Mouse (Mus musculus): Measurements from ENCODE around the gene Tsc22d3.
"Not testable (repeated sequence)": the region's sequence is repeated elsewhere in the genome, so short reads cannot be mapped to it uniquely, and the experiment has no call there.

Tsc22d3 gene

DNA sequence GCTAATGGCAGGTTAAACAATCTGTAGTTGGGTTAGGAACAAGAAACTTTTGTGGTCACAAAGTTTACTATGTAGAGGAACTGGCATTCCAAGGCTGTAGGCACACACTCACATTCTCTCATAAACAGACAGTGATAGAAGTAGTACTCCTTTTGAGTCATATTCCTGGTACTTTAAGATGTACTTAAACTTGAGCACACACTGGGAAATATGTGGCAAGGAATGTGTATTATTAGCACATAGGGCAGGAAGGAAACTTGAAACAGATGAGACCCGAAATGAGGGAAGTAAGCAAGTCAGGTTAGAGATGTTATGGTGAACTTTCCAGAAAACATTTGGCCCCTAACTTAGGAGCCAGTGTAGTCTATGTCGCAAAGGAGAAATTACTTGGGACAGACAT lies 34.7 kb downstream of the Tsc22d3 start:
- no peak for DNase-seq (ENCODE audit: low read depth, low spot score)

GRCm38 (mm10) chrX:140565212-140565611 lies 35.2 kb downstream of the Tsc22d3 start:
- no peak for DNase-seq (ENCODE audit: low read depth, low spot score)

- no peak for DNase-seq (ENCODE audit: low read depth, low spot score)
Observed at GRCm38 (mm10) chrX:140564777-140565176, 35.7 kb downstream of the Tsc22d3 start.

DNA sequence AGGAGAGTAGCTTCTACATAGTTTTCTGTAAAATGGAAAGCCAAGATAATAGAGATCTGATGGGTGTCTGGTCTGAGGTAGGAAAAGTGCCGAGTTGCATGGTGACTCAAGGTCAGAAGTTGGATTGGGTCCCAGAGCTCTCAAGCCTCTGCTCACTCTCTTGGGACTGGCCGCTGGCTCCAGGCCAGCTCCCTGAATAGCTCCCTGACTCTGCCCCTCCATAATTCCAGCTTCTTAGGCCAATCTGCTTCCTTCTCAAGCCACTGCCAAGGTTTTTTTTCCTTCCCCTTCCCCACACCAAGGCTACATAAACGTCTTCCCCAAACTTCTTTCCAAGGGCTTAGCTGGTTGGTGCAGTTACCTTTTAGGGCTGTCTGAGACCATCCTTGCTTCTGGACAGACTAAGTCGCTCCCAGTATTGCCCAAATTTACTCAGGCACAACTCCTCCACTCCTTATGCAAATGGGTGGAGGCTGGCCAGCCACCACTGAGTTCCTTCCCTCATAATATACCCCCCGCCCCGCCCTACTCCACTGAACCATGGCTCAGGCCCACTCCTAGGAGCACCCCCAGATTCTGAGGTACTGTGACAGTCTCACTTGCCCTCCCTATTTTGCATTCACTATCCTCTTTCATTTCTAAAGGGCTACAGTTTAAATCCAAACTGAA lies 42.1 kb downstream of the Tsc22d3 start:
- DNase-seq (ENCODE audit: low read depth, low spot score): no peak

- DNase-seq (ENCODE audit: low read depth, low spot score): no peak
Observed at GRCm38 (mm10) chrX:140555965-140556364, 44.5 kb downstream of the Tsc22d3 start.

DNA sequence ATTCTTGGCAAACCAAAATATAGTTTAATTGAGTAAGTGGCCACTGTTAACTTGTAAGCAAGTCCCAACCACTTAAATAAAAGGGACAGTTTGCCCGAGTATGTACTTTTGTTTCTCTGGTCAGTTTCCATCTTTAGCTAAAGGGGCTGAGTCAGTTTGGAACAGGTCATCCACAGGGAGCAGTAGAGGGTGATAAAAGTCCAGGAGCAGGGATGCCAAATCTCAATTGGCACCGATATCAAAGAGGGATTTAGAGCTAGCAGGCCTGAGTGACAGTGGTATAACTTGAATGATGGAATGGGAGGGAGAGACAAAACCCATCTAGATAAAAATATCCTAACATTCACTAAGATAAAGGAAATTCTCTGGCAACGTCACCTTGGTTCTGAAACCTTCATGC lies 45.0 kb downstream of the Tsc22d3 start:
- no peak for DNase-seq (ENCODE audit: low read depth, low spot score)

DNA sequence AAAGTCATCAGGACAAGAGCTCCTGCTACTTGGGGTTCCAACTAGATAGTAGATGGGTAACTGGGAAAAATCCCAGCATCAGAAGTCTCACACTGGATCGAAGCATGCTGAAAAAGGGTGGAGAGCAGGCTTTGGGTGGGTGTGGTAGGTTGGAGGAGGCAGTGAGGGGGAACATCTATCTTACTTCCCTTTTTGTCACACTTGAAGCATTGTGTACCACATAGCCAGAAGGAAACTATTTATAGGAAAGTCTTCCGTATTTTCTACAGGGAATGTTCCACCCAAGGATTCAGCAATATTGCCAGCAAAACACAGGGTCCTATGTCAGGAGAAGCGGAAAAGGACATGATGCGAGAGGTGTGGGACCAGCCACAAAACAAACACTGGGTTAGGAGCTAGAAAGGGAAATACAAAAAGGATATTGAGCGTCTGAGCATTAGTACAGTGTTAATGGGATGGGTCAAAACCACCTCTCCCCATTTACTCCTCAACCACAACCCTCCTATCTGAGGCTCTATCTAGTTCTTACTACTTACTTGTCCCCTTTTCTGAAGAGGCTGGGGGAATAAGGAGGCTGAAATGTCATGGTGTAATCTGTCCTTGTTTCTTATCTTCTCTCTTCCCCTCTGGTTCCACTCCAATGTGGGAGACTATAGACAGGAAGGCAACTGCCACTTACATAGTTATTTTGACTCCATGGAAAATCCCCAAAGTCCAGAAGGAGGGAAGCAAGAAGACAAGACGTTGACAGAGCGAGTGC lies 52.6 kb downstream of the Tsc22d3 start:
- DNase-seq (ENCODE audit: low read depth, low spot score): no peak

- peak; percentile 70 for DNase-seq (ENCODE audit: low read depth, low spot score)
Observed at GRCm38 (mm10) chrX:140544737-140545136, 55.7 kb downstream of the Tsc22d3 start.

DNA sequence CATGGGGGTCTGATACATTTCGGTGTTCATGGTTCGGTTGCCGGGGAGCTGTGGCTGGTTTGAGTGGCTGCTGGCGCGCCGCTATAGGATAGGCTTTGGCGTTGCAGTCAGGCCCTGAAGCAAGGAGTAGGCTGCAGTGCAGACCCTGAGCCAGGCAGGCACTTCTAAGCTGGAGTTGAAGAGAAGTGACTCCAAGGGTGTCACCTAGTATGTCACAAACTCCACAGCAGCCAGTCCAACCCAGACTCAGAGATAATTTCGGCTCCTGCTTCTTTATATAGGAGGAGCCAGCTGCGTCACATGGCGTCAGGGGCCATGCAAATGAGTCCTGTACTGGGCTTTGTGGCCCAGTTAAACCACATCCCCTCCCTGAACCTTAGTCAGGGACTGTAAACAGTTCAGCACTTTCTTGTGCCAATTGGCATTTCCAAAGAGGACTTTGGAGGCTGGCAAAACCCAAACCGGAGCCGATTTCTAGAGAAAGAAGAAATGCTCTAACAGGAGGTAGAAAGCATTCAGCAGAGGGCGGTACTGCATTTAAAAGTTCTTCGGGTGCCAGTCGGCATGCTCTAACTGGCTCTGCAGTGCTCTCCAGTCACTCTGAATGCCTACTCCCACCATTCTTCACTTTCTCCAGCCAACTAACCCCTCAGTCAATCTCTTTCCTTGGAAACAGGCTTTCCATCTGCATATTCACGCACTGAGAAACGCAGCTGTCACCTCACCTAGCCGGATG lies 57.4 kb downstream of the Tsc22d3 start:
- peak; percentile 92 for DNase-seq (ENCODE audit: low read depth, low spot score)

- DNase-seq (ENCODE audit: low read depth, low spot score): no peak
Observed at GRCm38 (mm10) chrX:140542474-140542845, 58.0 kb downstream of the Tsc22d3 start.

GRCm38 (mm10) chrX:140541711-140542473 lies 58.6 kb downstream of the Tsc22d3 start:
- DNase-seq (ENCODE audit: low read depth, low spot score): peak; percentile 35

DNA sequence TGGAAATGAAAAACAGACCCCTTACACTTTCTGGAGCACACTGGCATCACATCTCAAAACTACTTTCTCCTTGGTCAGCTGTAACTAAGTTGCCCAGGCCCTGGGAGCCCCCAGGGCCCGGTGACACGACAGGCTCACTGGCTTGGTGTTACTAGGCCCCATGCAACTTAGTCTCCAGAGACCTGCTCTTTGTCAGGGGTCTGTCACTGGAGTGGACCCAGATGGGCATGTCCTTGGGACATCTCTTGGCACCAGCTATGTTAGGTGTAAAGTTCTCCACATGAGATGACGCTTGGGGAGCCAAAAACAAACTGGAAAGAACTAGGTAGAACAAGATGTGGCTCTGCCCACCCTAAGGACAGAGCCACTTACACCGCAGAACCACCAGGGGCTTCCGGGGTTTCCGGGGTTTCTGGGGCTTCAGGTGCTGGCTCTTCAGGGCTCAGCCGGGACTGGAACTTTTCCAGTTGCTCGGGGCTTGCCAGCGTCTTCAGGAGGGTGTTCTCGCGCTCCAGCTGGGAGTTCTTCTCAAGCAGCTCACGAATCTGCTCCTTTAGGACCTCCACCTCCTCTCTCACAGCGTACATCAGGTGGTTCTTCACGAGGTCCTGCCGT lies 59.9 kb downstream of the Tsc22d3 start:
- peak; percentile 59 for DNase-seq (ENCODE audit: low read depth, low spot score)

GRCm38 (mm10) chrX:140539831-140540230 lies 60.6 kb downstream of the Tsc22d3 start:
- not testable (repeated sequence) for DNase-seq (ENCODE audit: low read depth, low spot score)

DNA sequence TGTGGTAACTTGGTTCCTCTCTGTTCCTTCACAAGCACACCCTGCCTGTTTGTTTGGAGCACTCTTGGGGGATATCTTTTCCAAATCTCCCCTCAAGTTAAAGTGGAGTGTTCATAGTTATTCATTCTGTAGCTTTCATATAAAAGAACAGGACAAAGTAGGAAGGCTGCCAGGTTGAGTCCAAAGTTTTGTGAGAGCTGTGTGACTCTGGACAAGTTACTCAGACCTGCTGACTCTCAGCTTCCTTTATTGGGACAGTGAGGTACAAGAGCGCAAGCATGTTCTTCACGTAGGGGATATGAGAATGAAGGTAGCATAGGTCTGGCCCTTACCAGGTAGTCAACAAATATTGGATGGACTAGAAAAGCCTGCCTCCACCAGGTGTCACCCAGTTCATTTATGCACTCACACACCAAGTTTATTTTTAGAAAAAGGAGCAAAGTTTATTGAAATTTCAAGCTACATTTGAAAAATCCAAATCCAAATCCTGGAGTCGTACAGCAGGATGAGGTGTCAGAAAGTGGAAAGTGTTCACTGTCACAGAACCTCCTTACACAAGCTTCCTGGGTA lies 61.3 kb downstream of the Tsc22d3 start:
- no peak for DNase-seq (ENCODE audit: low read depth, low spot score)

DNA sequence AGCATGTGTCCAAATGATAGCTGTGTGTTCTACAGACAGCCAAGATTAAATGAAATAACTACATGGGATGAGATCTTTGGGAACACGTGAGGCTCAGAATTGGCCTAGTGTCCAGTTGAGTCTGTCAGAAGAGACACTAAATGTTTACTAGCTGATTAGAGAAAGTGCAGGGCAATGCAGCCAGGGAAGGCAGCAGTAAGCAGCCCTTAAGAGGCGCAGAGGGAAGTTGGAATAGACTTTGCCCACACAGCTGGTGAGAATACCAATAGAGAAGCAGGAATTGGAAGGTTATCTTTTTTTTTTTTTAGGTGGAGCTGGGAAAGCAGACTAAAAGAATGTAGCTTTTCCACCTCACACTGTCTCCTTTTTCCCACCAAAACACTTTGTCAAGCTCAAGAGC lies 61.8 kb downstream of the Tsc22d3 start:
- no peak for DNase-seq (ENCODE audit: low read depth, low spot score)

DNA sequence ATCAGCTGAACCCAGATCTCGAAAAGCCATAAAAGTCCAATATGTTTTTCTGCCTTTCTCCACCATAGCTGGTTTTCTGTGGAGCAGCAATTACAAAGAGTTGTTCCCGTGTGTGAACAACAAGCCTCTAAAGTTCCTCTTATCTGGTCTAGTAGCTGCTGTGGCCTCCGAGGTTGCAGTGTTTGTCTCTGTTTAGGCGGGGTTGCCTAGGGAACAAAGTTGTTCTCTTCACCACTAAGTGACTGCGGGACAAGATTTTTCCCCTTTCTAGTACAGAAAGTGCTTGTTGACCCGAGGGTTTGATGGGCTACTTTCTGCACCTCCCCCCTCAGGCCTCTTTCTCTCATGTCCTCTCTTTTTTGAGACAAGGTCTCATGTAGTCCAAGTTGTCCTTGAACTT lies 62.8 kb downstream of the Tsc22d3 start:
- peak; percentile 84 for DNase-seq (ENCODE audit: low read depth, low spot score)

DNA sequence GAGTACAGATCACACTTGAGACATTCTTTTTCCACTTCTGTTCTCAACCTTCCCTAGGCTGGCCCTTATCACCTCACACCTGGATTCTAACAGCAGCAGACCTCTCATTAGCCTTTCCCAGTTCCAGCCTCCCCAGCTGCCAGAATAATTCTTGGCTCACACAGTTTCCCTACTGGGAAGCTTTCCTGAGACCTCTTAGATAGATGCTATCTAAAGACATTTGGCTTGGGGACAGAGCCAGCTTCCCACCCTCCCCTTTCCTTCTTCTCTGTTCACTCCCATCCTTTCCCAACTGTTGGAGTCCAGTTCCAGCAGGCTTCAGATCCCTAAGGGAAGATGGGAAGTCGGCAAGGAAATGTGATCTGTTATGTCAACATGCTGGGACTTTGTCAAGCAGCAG lies 65.0 kb downstream of the Tsc22d3 start:
- DNase-seq (ENCODE audit: low read depth, low spot score): no peak

GRCm38 (mm10) chrX:140534306-140534705 lies 66.2 kb downstream of the Tsc22d3 start:
- no peak for DNase-seq (ENCODE audit: low read depth, low spot score)

DNA sequence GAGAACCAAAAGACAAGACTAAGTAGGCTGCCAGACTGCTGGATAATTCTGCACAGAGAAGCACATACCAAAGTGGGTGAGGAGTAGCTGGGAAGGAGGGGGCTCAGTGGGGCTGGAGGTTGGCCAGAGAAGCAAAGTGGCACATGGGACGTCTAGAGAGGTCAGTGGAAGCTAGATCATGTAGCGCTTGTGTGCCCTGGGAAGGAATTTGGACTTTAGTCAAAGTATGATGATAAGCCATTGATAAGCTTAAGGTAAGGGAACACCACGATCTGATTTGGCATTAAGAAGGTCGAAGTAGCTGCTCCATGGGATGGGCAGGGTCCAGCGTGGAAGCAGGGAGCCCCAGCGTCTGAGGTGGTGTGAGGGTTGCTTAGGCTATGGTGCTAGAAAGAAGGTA lies 68.1 kb downstream of the Tsc22d3 start:
- DNase-seq (ENCODE audit: low read depth, low spot score): no peak

DNA sequence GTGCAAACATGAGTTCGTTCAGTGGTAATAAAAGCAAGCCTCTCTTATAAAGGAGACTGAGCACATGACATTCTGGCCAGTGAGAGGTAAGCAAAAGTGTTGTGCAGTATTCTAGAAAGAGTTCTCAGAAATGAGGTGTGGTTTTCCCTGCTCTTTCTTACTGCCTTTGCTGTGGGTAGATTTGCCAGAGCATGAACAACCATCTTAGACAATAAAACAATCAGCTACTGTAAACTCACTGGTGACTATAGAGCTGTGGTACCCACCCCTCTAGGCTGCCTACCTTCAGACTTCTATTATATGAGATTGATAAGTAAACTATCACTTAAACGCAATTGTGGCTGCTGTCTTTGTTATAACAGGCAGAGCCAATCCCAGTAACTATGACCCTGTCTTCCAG lies 69.1 kb downstream of the Tsc22d3 start:
- no peak for DNase-seq (ENCODE audit: low read depth, low spot score)

GRCm38 (mm10) chrX:140530632-140531031 lies 69.8 kb downstream of the Tsc22d3 start:
- DNase-seq (ENCODE audit: low read depth, low spot score): no peak
